Mouse (Mus musculus) thymus, adult 2 months (tissue): ENCODE measurements around the gene Ccnjl.

Source experiments
- CTCF ChIP-seq: fragments of 200-500 bp; IDR thresholded peaks from 2 replicates; pipeline ENCODE4 v1.5.1; 2012; ENCODE audit warnings: mild to moderate bottlenecking, control low read depth, low read length, moderate library complexity, borderline replicate concordance; ENCODE audit not compliant: control insufficient read depth, poor library complexity, insufficient read depth; ENCODE audit errors: extremely low read depth
- POLR2A ChIP-seq: fragments of 200-500 bp; IDR thresholded peaks from 2 replicates; pipeline ENCODE4 v1.6.1; 2012; ENCODE audit warnings: mild to moderate bottlenecking, low read length, control low read depth, moderate library complexity; ENCODE audit not compliant: control insufficient read depth, poor library complexity, insufficient read depth; ENCODE audit errors: extremely low read depth

DNA sequence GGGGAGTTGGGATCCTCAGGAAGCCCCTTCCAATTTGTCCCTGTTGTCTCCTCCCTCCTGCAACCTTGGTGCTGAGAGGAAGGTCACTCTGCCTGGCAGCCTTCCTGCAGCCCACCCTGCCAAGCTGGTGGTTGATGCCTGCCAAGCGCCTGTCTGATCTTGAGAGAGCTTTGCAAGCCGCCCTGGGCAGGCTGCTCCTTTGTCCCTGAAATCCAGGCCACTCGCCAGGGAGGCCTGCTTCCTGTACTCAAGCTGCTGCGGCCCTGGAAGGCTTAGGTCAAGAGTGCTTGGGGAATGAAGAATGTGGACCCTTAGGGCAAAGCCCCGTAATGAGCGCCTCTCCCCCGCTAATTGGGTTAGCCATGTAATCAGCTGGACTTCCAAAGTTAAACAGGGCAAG, 19.6 kb downstream of the Ccnjl start:
- no peak for TF ChIP-seq POLR2A
- TF ChIP-seq CTCF: no peak
